Mouse (Mus musculus): Measurements from ENCODE around the gene Pip4k2a. TPM values are rescaled to one million over a fixed set of nuclear protein-coding genes. Genes with fewer than 3 reads are reported as not detected.

The Pip4k2a gene
- polyA plus RNA-seq, 1 experiment from 2014 or later, result 7.4 TPM

- Histone ChIP-seq H3K9me3 (ENCODE audit: control insufficient read depth, low read length) (no peaks in the 10 kb centered on the region), H3K27me3 (ENCODE audit: control insufficient read depth, insufficient read depth, low read length) (no peaks in the 10 kb centered on the region), H3K27ac (replicated peaks in 1 of 2; ENCODE audit: control insufficient read depth in 1 of 2, insufficient read depth in 1 of 2, low read depth in 2 of 2, low read length in 2 of 2) (no peak overlapping the region), H3K9ac (ENCODE audit: low read length) (no peak overlapping the region), H3K4me2 (ENCODE audit: low read length) (no peak overlapping the region), H3K36me3 (ENCODE audit: control insufficient read depth, insufficient read depth, low read length) (no peaks in the 10 kb centered on the region), H3K4me1 (ENCODE audit: control insufficient read depth in 2 of 2, insufficient read depth in 2 of 2, low read length in 2 of 2) (no peaks in the 10 kb centered on the region), H3K4me3 (ENCODE audit: control insufficient read depth in 1 of 2, insufficient read depth in 1 of 2, low read depth in 1 of 2, low read length in 2 of 2) (no peak overlapping the region)
- no peak; the same call in 1 of the 2 replicates for ATAC-seq (ENCODE audit: insufficient number of reproducible peaks, insufficient read depth, low FRiP score, low read depth)
- WGBS, result 0% methylated on average over 2 of the region's 2 CpGs
Measured at GRCm38 (mm10) chr2:18872797-18873196, 125.1 kb downstream of the Pip4k2a start.

- no peak for ATAC-seq (ENCODE audit: insufficient number of reproducible peaks, insufficient read depth, low FRiP score, low read depth)
- H3K4me2 ChIP-seq (ENCODE audit: low read length), result no peak overlapping the region
- H3K27ac ChIP-seq (replicated peaks in 1 of 2; ENCODE audit: control insufficient read depth in 1 of 2, insufficient read depth in 1 of 2, low read depth in 2 of 2, low read length in 2 of 2), result no peak overlapping the region
- H3K4me1 ChIP-seq (ENCODE audit: control insufficient read depth in 2 of 2, insufficient read depth in 2 of 2, low read length in 2 of 2), result no peaks in the 10 kb centered on the region
- no peaks in the 10 kb centered on the region for H3K36me3 ChIP-seq (ENCODE audit: control insufficient read depth, insufficient read depth, low read length)
- WGBS, result 83% methylated on average over 3 of the region's 3 CpGs
- H3K9me3 ChIP-seq (ENCODE audit: control insufficient read depth, low read length), result no peaks in the 10 kb centered on the region
- no peak overlapping the region for H3K9ac ChIP-seq (ENCODE audit: low read length)
- no peak overlapping the region for H3K4me3 ChIP-seq (ENCODE audit: control insufficient read depth in 1 of 2, insufficient read depth in 1 of 2, low read depth in 1 of 2, low read length in 2 of 2)
- no peaks in the 10 kb centered on the region for H3K27me3 ChIP-seq (ENCODE audit: control insufficient read depth, insufficient read depth, low read length)
Measured at GRCm38 (mm10) chr2:18871087-18871486, 126.8 kb downstream of the Pip4k2a start.

GRCm38 (mm10) chr2:18867069-18867468 is 130.9 kb downstream of the Pip4k2a start:
- 86% methylated on average over 2 of the region's 2 CpGs for WGBS
- H3K4me3 ChIP-seq (ENCODE audit: control insufficient read depth in 1 of 2, insufficient read depth in 1 of 2, low read depth in 1 of 2, low read length in 2 of 2), result no peak overlapping the region
- no peak for ATAC-seq (ENCODE audit: insufficient number of reproducible peaks, insufficient read depth, low FRiP score, low read depth)

GRCm38 (mm10) chr2:18864719-18865118 is 133.2 kb downstream of the Pip4k2a start:
- Histone ChIP-seq H3K4me2 (ENCODE audit: low read length) (no peak overlapping the region), H3K4me3 (ENCODE audit: control insufficient read depth in 1 of 2, insufficient read depth in 1 of 2, low read depth in 1 of 2, low read length in 2 of 2) (no peak overlapping the region), H3K9ac (ENCODE audit: low read length) (no peak overlapping the region), H3K4me1 (ENCODE audit: control insufficient read depth in 2 of 2, insufficient read depth in 2 of 2, low read length in 2 of 2) (peaks cover 2 to 5% of the 10 kb centered on the region in 2 experiments; a peak in 2 of 4 replicates), H3K27ac (replicated peaks in 1 of 2; ENCODE audit: control insufficient read depth in 1 of 2, insufficient read depth in 1 of 2, low read depth in 2 of 2, low read length in 2 of 2) (no peak overlapping the region), H3K36me3 (ENCODE audit: control insufficient read depth, insufficient read depth, low read length) (peaks cover 13% of the 10 kb centered on the region), H3K27me3 (ENCODE audit: control insufficient read depth, insufficient read depth, low read length) (no peaks in the 10 kb centered on the region), H3K9me3 (ENCODE audit: control insufficient read depth, low read length) (no peaks in the 10 kb centered on the region)
- 83% methylated on average over 5 of the region's 5 CpGs for WGBS
- no peak for ATAC-seq (ENCODE audit: insufficient number of reproducible peaks, insufficient read depth, low FRiP score, low read depth)

More at GRCm38 (mm10) chr2:18867069-18867468, 130.9 kb downstream of the Pip4k2a start:
- H3K4me2 ChIP-seq (ENCODE audit: low read length), result no peak overlapping the region
- no peak overlapping the region for H3K9ac ChIP-seq (ENCODE audit: low read length)
- H3K27ac ChIP-seq (replicated peaks in 1 of 2; ENCODE audit: control insufficient read depth in 1 of 2, insufficient read depth in 1 of 2, low read depth in 2 of 2, low read length in 2 of 2), result no peak overlapping the region
- peaks cover 13% of the 10 kb centered on the region for H3K36me3 ChIP-seq (ENCODE audit: control insufficient read depth, insufficient read depth, low read length)
- H3K27me3 ChIP-seq (ENCODE audit: control insufficient read depth, insufficient read depth, low read length), result no peaks in the 10 kb centered on the region
- H3K9me3 ChIP-seq (ENCODE audit: control insufficient read depth, low read length), result no peaks in the 10 kb centered on the region
- H3K4me1 ChIP-seq (ENCODE audit: control insufficient read depth in 2 of 2, insufficient read depth in 2 of 2, low read length in 2 of 2), result no peaks in the 10 kb centered on the region

GRCm38 (mm10) chr2:18861607-18862158 is 136.2 kb downstream of the Pip4k2a start:
- H3K27ac ChIP-seq (replicated peaks in 1 of 2; ENCODE audit: control insufficient read depth in 1 of 2, insufficient read depth in 1 of 2, low read depth in 2 of 2, low read length in 2 of 2), result no peak overlapping the region
- peaks cover 2 to 5% of the 10 kb centered on the region in 2 experiments; a peak in 2 of 4 replicates for H3K4me1 ChIP-seq (ENCODE audit: control insufficient read depth in 2 of 2, insufficient read depth in 2 of 2, low read length in 2 of 2)
- H3K9me3 ChIP-seq (ENCODE audit: control insufficient read depth, low read length), result no peaks in the 10 kb centered on the region
- no peak for ATAC-seq (ENCODE audit: insufficient number of reproducible peaks, insufficient read depth, low FRiP score, low read depth)
- no peak overlapping the region for H3K4me3 ChIP-seq (ENCODE audit: control insufficient read depth in 1 of 2, insufficient read depth in 1 of 2, low read depth in 1 of 2, low read length in 2 of 2)
- peaks cover 13% of the 10 kb centered on the region for H3K36me3 ChIP-seq (ENCODE audit: control insufficient read depth, insufficient read depth, low read length)
- no peak overlapping the region for H3K4me2 ChIP-seq (ENCODE audit: low read length)
- H3K9ac ChIP-seq (ENCODE audit: low read length), result no peak overlapping the region
- no peaks in the 10 kb centered on the region for H3K27me3 ChIP-seq (ENCODE audit: control insufficient read depth, insufficient read depth, low read length)
- 81% methylated on average over 5 of the region's 5 CpGs for WGBS

GRCm38 (mm10) chr2:18860686-18861085 is 137.2 kb downstream of the Pip4k2a start:
- H3K4me2 ChIP-seq (ENCODE audit: low read length), result peak overlapping the region; percentile 50
- no peak overlapping the region for H3K4me3 ChIP-seq (ENCODE audit: control insufficient read depth in 1 of 2, insufficient read depth in 1 of 2, low read depth in 1 of 2, low read length in 2 of 2)
- H3K9ac ChIP-seq (ENCODE audit: low read length), result 0 out of 2 replicates have a peak overlapping the region, but pooled peaks have one; percentile 35
- H3K9me3 ChIP-seq (ENCODE audit: control insufficient read depth, low read length), result no peaks in the 10 kb centered on the region
- H3K27me3 ChIP-seq (ENCODE audit: control insufficient read depth, insufficient read depth, low read length), result no peaks in the 10 kb centered on the region
- peaks cover 2 to 6% of the 10 kb centered on the region in 2 experiments; a peak in 2 of 4 replicates for H3K4me1 ChIP-seq (ENCODE audit: control insufficient read depth in 2 of 2, insufficient read depth in 2 of 2, low read length in 2 of 2)
- H3K27ac ChIP-seq (replicated peaks in 1 of 2; ENCODE audit: control insufficient read depth in 1 of 2, insufficient read depth in 1 of 2, low read depth in 2 of 2, low read length in 2 of 2), result no peak overlapping the region
- peaks cover 13% of the 10 kb centered on the region for H3K36me3 ChIP-seq (ENCODE audit: control insufficient read depth, insufficient read depth, low read length)
- no peak for ATAC-seq (ENCODE audit: insufficient number of reproducible peaks, insufficient read depth, low FRiP score, low read depth)
- WGBS, result 38% methylated on average over 9 of the region's 9 CpGs

GRCm38 (mm10) chr2:18857952-18858351 is 140.0 kb downstream of the Pip4k2a start:
- peaks cover 2 to 11% of the 10 kb centered on the region in 2 experiments; a peak in 2 of 4 replicates for H3K4me1 ChIP-seq (ENCODE audit: control insufficient read depth in 2 of 2, insufficient read depth in 2 of 2, low read length in 2 of 2)
- no peak overlapping the region for H3K4me2 ChIP-seq (ENCODE audit: low read length)
- no peak overlapping the region for H3K4me3 ChIP-seq (ENCODE audit: control insufficient read depth in 1 of 2, insufficient read depth in 1 of 2, low read depth in 1 of 2, low read length in 2 of 2)
- no peaks in the 10 kb centered on the region for H3K9me3 ChIP-seq (ENCODE audit: control insufficient read depth, low read length)
- no peak overlapping the region for H3K27ac ChIP-seq (replicated peaks in 1 of 2; ENCODE audit: control insufficient read depth in 1 of 2, insufficient read depth in 1 of 2, low read depth in 2 of 2, low read length in 2 of 2)
- WGBS, result 69% methylated on average over 3 of the region's 3 CpGs
- no peak for ATAC-seq (ENCODE audit: insufficient number of reproducible peaks, insufficient read depth, low FRiP score, low read depth)
- H3K9ac ChIP-seq (ENCODE audit: low read length), result no peak overlapping the region
- H3K27me3 ChIP-seq (ENCODE audit: control insufficient read depth, insufficient read depth, low read length), result no peaks in the 10 kb centered on the region
- peaks cover 4% of the 10 kb centered on the region for H3K36me3 ChIP-seq (ENCODE audit: control insufficient read depth, insufficient read depth, low read length)

- Histone ChIP-seq H3K9ac (ENCODE audit: low read length) (no peak overlapping the region), H3K9me3 (ENCODE audit: control insufficient read depth, low read length) (no peaks in the 10 kb centered on the region), H3K27ac (replicated peaks in 1 of 2; ENCODE audit: control insufficient read depth in 1 of 2, insufficient read depth in 1 of 2, low read depth in 2 of 2, low read length in 2 of 2) (no peak overlapping the region), H3K27me3 (ENCODE audit: control insufficient read depth, insufficient read depth, low read length) (no peaks in the 10 kb centered on the region), H3K4me2 (ENCODE audit: low read length) (no peak overlapping the region), H3K4me3 (ENCODE audit: control insufficient read depth in 1 of 2, insufficient read depth in 1 of 2, low read depth in 1 of 2, low read length in 2 of 2) (no peak overlapping the region), H3K36me3 (ENCODE audit: control insufficient read depth, insufficient read depth, low read length) (0 out of 2 replicates have a peak, but pooled peaks cover 4% of the 10 kb centered on the region), H3K4me1 (ENCODE audit: control insufficient read depth in 2 of 2, insufficient read depth in 2 of 2, low read length in 2 of 2) (peaks cover 2 to 11% of the 10 kb centered on the region in 2 experiments; a peak in 2 of 4 replicates)
- no peak for ATAC-seq (ENCODE audit: insufficient number of reproducible peaks, insufficient read depth, low FRiP score, low read depth)
- WGBS, result 92% methylated on average over 13 of the region's 13 CpGs
Measured at GRCm38 (mm10) chr2:18856461-18856860, 141.5 kb downstream of the Pip4k2a start.
